Mouse (Mus musculus) liver, embryonic 14.5 days (tissue): ENCODE data around the gene Sgca.

ENCODE experiments used
- CTCF ChIP-seq: IDR thresholded peaks from 2 replicates; pipeline ENCODE4 v1.5.1; 2016; ENCODE audit warnings: antibody characterized with exemption, low read depth, control low read depth
- EP300 ChIP-seq: IDR thresholded peaks from 2 replicates; pipeline ENCODE4 v1.6.1; 2016; ENCODE audit warnings: antibody characterized with exemption, low read depth

GRCm38 (mm10) chr11:94992480-94992753 lies 16.3 kb upstream of the Sgca start:
- TF ChIP-seq CTCF (no peak), EP300 (no peak)
